Mouse (Mus musculus) adrenal gland, postnatal 14 days (tissue): ENCODE measurements at regions not wholly inside any gene's neighbourhood (a gene's known extent, or its start where the extent isn't known, plus 50 kb on each side); places are given as distances from the start of the nearest gene placed in this dataset.
"Not testable (repeated sequence)": the region's sequence is repeated elsewhere in the genome, so short reads cannot be mapped to it uniquely, and the experiment has no call there.

Experiments
- DNase-seq: peaks from one replicate; pipeline ENCODE4 v3.0.0; 2021; ENCODE audit warnings: mixed read lengths

DNA sequence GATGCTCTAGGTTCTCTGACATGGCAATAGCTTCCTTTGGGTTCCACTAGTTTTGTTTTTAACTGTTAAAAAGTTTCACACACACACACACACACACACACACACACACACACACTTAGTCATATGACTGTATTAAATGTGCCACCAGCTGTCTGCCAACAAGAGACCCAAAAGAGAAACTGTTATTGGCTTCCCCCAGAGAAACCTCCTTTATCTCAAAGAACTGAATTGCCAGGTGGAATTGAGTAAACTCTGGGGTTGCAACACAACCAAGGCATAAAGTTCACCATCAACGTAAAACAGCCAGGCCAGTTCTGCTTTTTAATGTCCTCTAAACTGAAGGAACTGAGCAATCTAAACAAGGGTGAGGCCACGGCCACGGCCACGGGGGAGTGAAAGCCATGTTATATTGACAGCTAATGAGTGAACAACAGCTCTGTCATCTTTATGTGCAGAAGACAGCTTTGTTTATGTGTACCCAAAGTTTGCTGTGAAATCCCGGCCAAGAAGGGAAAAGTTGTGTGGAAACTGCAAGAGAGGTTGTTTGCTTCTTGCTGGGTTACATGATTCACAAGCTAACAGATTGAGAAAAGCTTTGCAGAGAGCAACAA lies 69.3 kb downstream of the Btg1 start:
- peak; percentile 38 for DNase-seq

DNA sequence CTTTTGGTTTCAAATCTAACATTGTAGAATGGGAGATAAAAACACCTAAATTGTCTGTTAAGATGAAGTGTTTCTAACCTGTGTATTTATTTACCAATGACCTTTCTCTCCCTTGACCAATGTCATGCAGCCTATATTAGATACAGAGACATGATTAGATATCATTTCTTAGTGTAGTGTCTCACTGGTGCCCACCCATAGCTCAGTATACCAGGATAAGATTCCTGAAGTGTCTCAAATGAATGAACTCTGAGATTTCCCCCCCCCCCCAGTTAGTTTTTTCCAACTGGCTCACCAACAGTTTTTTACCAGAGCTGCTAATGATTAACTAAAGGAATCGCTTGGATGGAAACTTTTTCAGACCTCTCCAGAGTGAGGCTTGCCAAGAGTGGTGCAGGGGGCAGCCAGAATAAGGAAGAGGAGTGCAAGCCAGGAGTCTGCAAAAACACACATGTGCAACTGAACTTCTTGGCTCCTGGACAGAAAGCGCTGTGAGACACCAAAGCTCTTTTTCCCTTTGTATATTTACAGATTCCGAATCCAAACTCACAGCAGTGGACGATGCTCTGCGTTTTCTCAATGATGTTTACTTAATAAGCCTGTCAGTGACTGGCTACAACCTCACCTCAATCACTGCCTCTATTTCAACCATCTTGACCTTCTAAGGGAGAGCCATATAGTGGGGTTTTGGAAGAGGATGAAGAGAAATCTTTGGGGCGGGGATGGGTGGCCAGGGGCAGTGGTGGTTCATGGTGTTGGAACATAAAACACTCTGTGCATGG lies 70.0 kb downstream of the Btg1 start:
- no peak for DNase-seq

DNA sequence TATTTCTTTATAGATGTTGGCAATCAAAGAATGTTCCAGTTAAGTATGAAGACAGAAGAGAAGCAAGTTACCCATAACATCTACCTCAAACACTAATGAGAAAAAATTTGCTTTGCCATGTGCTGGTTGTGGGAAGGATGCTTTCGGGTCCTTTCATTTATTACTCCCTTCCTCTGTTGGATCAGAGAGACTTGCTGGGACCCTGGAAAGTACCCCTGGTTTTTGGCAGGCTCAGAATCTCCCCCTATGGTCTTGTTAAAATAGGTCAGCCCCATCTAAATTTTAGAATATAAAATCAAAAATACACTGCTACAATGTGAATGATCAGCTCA lies 70.6 kb downstream of the Btg1 start:
- DNase-seq = no peak

DNA sequence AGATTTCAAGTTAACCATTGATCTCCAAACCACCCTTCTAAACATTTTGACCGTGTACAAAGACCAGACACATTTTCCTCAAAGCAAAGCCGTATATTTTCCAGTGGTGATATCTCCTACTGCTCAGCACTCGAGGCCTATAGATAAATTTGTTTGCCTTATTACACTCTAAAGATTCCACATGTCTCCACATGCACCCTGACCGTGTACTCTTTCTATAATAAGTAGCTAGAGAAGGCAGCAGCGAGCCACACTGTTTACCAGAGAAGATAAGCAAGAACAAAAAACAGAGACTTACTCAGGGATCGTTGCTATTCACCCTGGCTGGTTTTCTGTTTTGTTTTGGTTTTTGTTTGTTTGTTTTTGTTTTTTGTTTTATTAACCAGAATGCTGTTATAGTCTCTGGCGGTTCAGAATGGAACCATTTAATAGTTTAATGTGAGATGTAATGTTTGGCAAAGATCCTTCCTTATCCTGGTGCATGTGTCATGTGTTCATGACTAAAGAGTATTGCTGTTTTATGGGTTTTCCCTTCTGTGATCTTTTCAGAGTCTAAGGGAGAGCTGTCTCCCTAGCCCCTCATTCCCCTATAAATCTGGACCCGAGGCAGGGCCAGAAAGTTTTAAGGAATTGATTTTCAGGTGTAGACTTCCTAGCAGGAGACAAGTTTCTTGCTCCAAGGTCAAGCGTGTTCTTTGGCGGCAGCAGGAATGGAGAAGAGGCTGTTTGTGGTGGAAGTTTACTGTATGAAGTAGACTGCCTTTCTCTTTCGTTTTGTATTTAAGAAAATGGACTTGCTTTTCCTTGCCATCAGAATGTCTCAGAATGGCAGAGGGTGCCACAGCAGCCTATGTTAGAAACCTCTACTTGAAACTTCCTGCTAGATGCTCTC lies 73.4 kb downstream of the Btg1 start:
- no peak for DNase-seq

DNA sequence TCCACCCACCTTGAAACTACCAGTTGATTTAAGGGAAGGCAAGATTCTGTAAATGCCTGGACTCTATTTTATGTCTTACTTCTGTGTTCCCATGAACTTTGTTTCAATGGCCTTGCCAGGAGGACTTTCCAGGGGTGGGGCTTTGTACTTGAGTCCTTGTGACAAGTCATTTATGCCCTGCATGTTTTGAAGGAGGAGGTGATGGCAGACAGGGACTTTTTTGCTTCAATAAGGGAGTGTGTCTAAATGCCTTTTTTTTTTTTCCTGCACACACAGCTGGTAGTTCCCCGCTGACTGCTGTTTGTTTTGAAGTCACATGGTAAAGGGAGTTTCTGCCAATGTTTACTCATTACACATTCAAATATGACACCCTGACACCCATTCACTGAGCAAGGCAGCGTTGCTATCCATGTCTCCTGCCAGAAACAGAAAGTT lies 74.1 kb downstream of the Btg1 start:
- DNase-seq = peak; percentile 65

DNA sequence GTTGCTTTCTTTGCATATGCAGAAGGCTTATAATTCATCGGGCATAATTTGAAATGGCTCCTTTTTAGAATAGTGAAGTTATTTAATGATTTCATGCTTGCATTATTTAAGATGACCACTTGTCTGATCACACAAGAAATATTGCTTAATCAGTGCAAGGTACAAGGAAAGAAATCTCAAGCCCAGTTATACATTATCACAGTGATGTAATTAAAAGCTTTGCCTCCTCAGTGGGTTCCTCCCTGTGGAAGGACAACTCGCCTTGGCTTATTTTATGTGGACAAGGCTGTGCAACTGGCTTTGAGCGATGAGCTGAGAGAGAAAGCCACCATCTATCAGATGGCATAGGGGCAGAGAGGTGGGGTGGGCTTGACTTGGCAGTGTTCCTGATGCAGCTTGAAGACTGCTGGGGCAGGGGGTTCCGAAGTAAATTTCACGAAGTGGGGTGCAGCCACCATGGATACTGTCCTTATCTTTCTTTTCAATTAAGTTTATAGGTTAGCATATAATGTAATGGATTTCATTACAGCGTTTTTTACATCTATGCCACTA lies 74.6 kb downstream of the Btg1 start:
- no peak for DNase-seq

DNA sequence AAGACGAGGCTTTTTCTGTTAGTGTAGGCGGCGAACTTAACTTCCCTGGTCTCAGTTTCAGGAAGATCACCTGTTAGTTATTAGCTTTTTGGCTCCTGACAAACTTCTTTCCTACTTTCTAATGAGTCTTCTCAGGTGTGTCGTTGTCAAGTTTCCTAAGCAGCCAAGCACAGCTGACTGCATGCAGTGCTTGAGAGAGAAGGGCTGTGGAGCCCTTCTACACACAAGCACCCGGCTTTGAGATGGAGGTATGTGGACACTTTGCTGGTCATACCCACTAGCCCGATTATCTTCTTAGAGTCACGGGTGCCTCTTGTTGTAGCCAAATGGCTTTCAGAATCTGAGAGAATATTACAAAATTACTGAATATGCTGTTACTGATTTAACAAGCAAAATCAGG lies 76.0 kb downstream of the Btg1 start:
- no peak for DNase-seq

DNA sequence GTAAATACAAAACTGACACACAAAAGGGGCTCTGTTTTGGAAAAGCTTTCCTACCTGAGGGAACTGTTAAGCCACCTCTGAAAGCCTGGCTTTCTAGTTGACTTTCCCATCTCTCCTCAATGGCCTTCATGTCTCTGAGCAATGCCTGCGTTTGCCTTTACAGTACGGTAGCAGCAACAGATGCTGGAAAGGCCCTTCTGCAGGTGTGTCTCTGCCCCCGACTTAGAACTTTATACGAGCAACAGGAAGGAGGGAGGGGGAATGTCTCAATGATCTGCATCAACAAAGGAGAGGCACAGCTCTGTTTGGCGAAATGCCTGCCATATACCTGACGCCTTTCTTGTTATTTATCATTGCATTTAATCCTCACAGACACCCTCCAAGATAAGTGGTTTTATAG lies 77.0 kb downstream of the Btg1 start:
- no peak for DNase-seq

DNA sequence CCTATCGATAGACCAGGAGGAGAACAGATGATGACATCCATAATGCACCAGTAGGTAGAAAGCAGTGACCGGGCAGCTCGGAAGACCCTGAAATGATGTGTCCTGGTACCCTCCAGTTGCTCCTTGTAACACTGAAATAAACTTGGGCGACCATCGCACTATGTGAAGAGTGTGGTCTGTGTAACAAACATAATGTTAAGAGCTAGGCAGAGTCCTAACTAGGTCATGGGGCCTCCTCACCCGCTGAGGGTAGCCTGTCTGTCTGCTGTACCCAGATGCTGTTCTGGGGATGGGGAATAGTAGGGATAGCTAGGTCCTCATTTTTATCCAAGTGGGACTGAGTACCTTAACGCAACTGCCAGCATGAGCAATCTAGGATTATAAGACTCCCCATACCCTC lies 79.8 kb downstream of the Btg1 start:
- no peak for DNase-seq

DNA sequence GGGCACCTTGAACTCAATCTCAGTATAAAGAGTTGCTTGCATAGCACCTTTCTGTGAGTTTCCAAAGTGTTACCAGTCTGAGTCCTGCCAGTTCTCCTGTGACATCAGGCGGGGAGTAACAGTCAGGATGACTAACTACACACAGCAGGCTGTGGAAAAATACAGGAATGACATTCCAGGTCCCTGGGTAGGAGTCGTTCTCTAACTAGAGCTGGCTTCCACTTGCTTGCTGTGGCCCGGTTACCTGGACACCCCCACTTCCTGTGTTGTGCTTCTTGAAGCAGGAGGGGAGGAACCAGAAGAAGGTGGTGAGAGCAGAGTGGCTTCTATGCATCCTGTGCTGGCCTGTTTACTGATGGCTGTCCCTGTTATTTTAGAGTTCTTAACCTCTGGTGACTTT lies 81.0 kb downstream of the Btg1 start:
- DNase-seq = peak; percentile 25

DNA sequence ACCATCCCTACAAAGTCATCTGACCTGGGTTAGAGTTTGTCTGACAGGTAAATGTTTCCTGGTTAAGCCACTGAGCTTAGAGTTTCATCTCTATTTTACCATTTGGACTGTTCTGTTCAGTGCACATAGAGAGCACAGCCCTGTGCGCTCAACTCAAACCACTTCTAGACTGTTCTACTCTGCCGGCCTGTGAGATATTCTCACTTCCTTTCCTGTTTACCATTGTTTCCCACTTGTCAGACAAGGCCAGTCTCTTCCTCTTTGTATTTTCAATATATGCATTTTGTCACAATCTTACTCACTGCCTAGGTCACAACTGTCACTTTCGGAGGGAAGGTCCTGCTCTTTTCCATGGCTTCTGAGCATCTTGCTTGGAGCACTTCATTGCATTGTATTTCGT lies 89.8 kb downstream of the Btg1 start:
- no peak for DNase-seq

DNA sequence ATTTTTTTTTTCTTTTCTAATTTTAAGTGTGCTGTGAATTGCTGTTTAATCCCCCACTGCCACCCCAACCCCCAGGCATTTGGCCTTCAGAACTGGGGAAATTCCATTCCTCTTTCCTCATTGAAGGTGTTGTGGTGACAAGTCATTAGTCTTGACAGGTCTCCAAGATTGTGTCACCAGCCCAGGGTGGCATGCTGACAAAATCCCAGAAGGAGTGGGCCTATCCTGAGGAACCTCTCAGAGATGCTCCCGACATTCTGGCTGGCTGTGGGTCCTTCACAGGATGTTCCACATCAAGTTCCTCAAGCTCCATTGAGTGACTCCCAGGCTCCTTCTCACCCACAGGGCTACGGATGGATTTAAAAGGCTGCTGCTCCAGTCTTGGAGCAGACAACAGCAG lies 91.7 kb downstream of the Btg1 start:
- DNase-seq = peak; percentile 40

DNA sequence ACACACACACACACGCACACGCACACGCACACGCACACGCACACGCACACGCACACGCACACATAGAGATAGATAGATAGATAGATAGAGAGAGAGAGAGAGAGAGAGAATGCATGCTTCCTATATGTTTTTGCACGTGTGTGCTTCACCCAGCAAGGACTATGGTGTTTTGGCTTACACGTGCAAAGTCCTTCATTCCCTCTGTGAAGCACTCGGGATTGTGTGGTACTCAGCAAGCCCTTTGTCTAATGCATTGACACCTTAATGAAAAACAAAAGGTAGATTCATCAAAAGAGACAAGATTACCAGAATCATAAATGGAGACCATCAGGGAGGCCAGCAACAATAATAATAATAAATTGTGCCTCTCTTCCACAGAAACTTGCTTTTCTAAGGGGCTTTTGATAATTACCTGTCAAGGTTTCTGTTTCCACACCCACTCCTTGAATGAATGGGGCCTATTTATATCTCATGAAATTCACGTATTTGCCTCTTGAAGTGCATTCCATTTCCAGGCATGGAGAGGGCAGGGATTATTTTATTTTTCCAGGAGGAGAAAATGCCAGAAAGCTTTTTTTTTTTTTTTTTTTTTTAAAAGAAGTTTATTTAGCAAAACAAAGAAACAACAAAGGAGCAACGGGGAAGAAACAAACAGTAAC lies 93.0 kb downstream of the Btg1 start:
- no peak for DNase-seq

DNA sequence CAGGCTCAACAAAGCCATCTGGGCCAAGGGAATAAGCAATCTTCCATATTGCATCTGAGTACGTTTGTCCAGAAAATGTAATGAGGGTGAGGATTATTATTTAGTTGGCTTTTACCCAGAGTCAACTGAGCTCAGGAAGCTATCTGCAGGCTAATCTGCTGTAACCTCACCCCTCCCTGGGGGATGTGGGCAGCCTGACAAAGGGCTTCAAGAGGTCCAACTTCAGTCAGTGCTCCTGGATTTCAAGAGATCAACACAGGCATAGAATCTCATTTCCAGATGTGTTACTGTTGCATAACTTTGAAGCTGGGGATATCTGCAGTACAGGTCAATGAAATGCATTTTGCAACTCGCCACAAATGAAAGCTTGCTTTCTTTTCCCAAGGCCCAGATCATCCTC lies 95.2 kb downstream of the Btg1 start:
- DNase-seq = no peak

DNA sequence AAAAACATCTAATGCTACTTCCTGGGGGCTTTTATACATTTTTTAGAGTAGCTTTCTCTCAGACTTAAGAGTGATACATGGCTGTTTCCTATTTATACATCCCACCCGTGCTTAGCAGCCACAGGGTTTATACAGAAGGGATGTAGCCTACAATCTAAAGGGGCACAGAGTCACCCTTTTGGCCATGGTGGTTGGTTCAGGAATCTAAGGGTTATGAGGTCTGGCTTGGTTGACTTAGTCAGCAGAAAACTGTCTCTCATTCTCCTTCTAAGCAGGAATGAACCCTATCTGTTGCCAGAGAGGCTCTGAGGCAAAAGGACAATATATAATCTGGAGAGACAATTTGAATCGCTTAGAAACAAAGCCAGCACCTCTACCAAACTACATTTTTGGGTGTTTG lies 97.9 kb downstream of the Btg1 start:
- DNase-seq = no peak

DNA sequence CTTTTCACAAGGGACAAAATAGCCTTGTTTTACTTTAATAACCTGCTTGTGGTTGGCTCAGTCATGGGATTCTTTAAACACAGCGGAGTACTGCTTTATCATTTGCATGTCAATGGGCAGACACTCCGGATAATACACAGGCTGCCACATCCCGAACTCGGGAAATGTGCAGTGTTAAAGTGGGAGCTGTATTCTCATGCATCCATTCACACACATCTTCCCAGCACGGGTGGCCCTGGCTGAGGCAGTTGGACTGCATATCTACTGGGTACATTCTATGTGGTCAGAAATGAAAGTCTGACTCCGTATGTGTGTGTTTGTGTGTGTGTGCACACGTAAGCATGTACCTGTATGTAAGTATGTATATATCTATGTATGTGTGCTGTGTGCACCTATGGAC lies 100.5 kb downstream of the Btg1 start:
- no peak for DNase-seq

DNA sequence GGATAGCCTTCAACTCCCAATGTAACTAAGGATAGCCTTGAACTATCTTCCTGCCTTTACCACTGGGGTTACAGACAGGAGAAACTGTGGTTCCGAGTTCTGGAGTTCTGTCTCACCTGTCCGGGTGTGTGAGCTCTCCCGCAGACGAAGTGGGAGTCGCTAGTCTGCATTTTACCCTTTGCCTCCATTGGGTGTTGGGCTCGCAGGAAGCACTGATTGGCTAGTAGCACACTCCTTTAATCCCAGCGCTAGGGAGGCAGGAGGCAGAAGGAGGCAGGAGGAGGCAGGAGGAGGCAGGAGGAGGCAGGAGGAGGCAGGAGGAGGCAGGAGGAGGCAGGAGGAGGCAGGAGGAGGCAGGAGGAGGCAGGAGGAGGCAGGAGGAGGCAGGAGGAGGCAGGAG lies 101.9 kb downstream of the Btg1 start:
- DNase-seq = not testable (repeated sequence)

DNA sequence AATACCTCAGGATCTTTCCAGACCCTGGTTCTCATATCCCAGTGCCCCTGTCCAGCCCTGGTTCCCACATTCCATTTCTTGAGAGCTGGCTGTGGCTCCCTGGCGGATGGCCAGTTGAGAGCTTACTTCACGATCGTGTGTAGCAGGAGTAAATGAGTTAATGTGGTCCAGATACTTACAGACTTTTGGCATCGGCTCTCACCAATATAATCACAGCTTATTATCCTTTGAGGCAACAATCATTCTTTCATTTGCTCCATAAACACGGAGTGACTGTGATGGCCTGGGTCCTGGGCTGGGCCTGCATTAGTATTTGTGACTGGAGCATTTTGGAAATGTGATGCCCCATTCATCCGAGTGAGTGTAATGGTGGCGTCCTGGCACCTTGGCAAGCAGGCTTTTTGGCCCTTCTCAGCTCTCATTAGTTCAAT lies 103.5 kb downstream of the Btg1 start:
- DNase-seq = peak; percentile 28

DNA sequence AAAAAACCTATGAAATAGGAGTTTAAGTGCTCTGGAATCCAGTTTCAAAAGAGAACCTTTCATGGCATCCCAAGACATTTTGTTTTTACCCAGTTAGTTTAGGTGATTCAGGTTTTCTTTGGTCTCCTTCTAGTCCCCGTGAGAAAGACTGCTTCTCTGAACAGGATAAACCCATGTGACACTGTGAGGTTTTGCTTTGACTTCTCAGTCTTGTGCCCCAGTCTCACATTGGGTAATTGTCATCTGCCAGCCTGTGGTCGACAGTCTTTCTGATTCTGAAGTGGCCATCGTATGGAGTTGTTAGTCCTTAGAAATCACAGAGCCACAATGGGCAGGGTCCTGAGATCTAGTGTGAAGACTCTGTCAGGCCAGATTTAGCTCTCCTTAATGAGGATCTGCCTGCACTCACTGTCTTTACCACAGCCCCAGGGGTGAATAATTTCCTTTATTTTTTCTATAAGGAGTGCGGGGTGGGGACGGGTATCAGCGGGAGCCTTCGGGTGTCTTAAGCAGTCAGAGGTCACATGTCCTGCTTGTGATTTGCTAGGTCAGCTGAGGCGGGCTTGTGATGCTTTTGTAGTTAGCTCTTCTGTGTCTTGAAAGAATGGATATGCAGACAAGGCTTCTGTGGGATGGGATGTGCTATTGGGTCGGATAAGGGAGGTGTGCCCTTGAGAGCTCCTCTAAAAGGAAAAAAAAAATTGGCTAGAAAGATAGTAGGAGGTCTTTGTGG lies 104.3 kb downstream of the Btg1 start:
- DNase-seq = no peak

DNA sequence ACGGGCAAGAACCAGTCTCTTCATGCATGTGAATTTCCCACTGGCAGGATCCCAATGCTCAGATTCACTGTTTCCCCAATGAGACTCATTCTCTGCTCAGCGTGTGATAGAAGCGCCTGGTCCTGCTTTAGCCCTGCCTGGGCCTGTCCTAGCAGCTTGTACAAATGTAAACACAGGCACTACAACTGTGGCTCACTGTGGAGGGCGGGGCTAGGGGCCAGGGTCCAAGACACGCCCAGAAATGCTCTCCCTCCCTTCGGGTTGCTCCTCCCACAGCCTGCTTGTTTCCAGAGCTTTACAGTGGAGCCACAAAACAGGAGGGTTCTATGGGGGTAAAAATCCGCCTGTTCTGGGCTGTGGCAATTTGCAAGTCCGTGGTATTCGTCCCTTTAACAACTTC lies 105.7 kb downstream of the Btg1 start:
- peak; percentile 40 for DNase-seq

DNA sequence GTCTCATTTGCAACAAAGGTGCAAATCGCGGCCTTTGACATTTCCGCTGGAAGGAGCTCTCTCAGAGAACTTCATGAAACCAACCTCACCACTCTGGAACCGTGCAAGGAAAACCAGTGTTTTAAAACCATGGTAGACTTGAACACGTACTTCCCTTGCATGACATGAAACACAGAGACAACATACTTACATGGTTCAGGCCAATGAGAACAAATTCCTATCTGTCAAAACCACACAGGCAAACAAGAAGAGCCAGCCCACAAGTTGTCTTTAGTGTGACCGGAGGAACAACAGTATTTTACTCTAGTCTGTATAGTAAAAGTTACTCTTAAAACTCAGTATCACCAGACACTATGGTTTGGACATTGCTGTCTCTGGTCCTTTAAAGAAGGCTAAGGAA lies 106.3 kb downstream of the Btg1 start:
- DNase-seq = no peak
